Mouse (Mus musculus): ENCODE data around the gene Elob. TPM values are rescaled to one million over a fixed set of nuclear protein-coding genes. Genes with fewer than 3 reads are reported as not detected.
A peak's percentile ranks its signal among the peaks of the same experiment; 100 is the strongest.

Gene Elob
- polyA plus RNA-seq, 1 experiment from 2014 or later, result 1,057 TPM

DNA sequence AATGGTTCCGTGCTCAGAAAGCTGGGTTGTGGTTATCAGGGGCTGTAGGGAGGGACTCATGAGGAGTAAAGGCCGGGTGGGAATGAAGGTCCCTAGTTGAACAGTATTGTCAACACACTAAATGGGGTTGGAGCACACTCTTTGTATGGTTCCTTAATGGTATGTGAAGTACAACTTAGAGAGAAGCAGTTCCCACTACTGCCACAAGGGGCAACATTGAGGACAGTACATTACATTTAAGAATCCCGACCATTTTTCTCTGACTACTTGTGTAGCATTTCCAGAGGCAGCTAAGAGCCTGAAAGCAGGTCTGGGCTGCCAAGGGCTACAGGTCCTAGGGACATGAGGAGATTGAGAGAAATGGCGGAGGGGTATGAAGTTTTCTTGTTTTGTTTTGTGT is 12.2 kb upstream of the Elob start:
- no peak overlapping the region for H3K4me2 ChIP-seq (ENCODE audit: low read depth, low read length)
- H3K9ac ChIP-seq (replicated peaks; ENCODE audit: low read length), result no peak overlapping the region
- DNase-seq (ENCODE audit: low spot score), result peak; percentile 88
- ATAC-seq (replicated peaks; ENCODE audit: insufficient number of reproducible peaks, low FRiP score, low TSS enrichment, low read depth), result no peak
- H3K4me1 ChIP-seq (ENCODE audit: control insufficient read depth, insufficient read depth, low read length), result no peaks in the 10 kb centered on the region
- H3K9me3 ChIP-seq (replicated peaks; ENCODE audit: control insufficient read depth, low read length), result no peaks in the 10 kb centered on the region
- H3K4me3 ChIP-seq (ENCODE audit: low read depth, low read length), result no peak overlapping the region
- H3K36me3 ChIP-seq (replicated peaks; ENCODE audit: control insufficient read depth, insufficient read depth, low read depth, low read length), result no peaks in the 10 kb centered on the region
- WGBS, result 29% methylated on average over 4 of the region's 4 CpGs
- H3K27me3 ChIP-seq (ENCODE audit: control insufficient read depth, insufficient read depth, low read length), result peaks cover 2% of the 10 kb centered on the region; the same call in 1 of the 2 replicates
- H3K27ac ChIP-seq (replicated peaks; ENCODE audit: low read depth, low read length), result no peak overlapping the region

DNA sequence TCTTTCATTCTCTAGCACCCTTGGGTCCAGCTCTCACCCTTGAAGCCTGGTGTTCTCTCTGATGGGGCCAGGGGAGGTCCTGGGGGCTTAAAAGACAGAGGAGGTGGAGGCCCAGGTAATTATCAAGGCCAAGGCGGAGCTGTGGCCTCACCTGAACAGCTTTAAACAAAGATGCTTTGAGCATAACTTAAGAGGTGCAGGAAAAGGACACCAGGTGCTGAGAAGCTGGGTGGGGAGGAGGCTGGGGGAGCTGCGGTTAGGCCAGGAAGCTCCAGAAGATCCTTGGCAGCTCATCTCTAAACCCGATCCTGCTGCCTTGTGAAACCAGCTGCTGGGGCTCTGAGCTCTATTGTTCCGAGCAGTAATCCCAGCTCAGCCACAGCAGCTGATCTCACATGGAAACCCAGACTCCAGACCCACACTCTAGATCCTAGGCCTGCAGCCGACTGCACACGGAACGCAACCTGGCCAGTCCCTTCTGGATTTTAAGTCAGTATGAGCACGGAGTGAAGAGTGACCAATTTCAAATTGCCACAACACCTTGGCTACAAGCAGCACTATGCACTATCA is 7.2 kb upstream of the Elob start, which contains the start of gene Prss33:
Gene Prss33, minus strand, starts transcription at position 51 of the 570 bp plus-strand sequence.
- Histone ChIP-seq H3K4me2 (ENCODE audit: low read depth, low read length) (no peak within 1 kb of the TSS), H3K9me3 (replicated peaks; ENCODE audit: control insufficient read depth, low read length) (no peaks in the 10 kb centered on the region), H3K27me3 (ENCODE audit: control insufficient read depth, insufficient read depth, low read length) (no peaks in the 10 kb centered on the region), H3K27ac (replicated peaks; ENCODE audit: low read depth, low read length) (no peak within 1 kb of the TSS), H3K36me3 (replicated peaks; ENCODE audit: control insufficient read depth, insufficient read depth, low read depth, low read length) (no peaks in the 10 kb centered on the region), H3K9ac (replicated peaks; ENCODE audit: low read length) (peak within 1 kb of the TSS; percentile 15; the same call in 1 of the 2 replicates), H3K4me1 (ENCODE audit: control insufficient read depth, insufficient read depth, low read length) (no peaks in the 10 kb centered on the region), H3K4me3 (ENCODE audit: low read depth, low read length) (no peak within 1 kb of the TSS)
- DNase-seq (ENCODE audit: low spot score), result no peak
- WGBS, result 65% methylated on average over 8 of the region's 8 CpGs
- no peak for ATAC-seq (replicated peaks; ENCODE audit: insufficient number of reproducible peaks, low FRiP score, low TSS enrichment, low read depth)

DNA sequence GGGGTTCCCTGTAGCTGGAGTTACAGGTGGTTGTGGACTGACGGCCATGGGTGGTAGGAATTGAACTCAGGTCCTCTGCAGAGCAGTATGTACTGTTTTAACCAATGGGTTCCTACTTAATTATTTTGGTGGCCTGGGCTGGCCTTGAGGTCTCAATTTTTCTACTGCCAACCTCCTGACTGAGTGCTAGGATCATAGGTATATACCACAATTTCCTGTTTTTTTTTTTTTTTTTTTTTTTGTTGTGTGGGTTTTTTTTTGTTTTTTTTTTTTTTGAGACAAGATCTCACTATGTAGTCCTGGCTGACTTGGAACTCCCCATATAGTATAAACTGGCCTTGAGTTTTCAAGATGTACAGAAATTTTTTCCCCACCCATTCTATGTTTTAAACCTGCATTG is 2.3 kb upstream of the Elob start:
- H3K4me1 ChIP-seq (ENCODE audit: control insufficient read depth, insufficient read depth, low read length), result peaks cover 2% of the 10 kb centered on the region; the same call in 1 of the 2 replicates
- DNase-seq (ENCODE audit: low spot score), result no peak
- ATAC-seq (replicated peaks; ENCODE audit: insufficient number of reproducible peaks, low FRiP score, low TSS enrichment, low read depth), result no peak
- H3K9me3 ChIP-seq (replicated peaks; ENCODE audit: control insufficient read depth, low read length), result no peaks in the 10 kb centered on the region
- no peaks in the 10 kb centered on the region for H3K27me3 ChIP-seq (ENCODE audit: control insufficient read depth, insufficient read depth, low read length)
- H3K9ac ChIP-seq (replicated peaks; ENCODE audit: low read length), result no peak overlapping the region
- H3K4me3 ChIP-seq (ENCODE audit: low read depth, low read length), result no peak overlapping the region
- no peak overlapping the region for H3K4me2 ChIP-seq (ENCODE audit: low read depth, low read length)
- 86% methylated on average over 1 of the region's 1 CpGs for WGBS
- H3K27ac ChIP-seq (replicated peaks; ENCODE audit: low read depth, low read length), result no peak overlapping the region
- no peaks in the 10 kb centered on the region for H3K36me3 ChIP-seq (replicated peaks; ENCODE audit: control insufficient read depth, insufficient read depth, low read depth, low read length)

DNA sequence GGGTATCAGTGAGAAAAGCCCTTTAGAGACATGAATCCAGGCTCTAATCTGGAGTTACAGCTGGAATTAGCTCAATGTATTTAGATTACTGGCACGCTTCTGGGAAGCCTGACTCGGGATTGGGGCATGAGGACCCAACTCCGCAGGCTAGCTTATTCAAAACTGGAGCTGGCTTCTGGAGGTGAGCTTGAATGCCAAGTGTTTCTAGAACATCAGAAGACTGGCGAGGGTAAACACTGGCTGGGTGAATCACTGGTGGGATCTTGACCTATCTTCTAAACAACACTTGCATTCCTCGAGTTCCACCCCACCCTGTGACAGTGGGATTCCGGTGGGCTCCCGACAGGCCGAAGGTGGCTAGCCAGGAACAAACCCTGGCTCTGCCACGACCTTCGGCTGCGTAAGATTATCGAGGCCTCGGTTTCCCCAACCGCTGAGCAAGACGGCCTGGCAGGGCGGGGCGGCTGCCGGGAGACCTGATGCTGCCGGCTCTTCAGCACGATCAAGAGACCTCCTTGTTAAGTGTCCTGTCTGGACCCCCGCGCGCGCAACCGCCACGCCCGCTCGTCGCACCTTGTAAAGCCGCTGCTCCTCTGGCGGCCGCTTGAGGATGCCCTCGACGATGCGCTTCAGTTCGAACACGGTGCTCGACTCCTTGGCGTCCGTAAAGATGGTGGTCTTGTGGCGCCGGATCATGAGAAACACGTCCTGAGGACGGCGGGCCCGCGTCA is 500 bp downstream of the Elob start:
- peaks cover 2% of the 10 kb centered on the region; the same call in 1 of the 2 replicates for H3K4me1 ChIP-seq (ENCODE audit: control insufficient read depth, insufficient read depth, low read length)
- under 1% methylated on average over 47 of the region's 47 CpGs for WGBS
- H3K9me3 ChIP-seq (replicated peaks; ENCODE audit: control insufficient read depth, low read length), result no peaks in the 10 kb centered on the region
- H3K27ac ChIP-seq (replicated peaks; ENCODE audit: low read depth, low read length), result peak overlapping the region; percentile 75
- no peaks in the 10 kb centered on the region for H3K27me3 ChIP-seq (ENCODE audit: control insufficient read depth, insufficient read depth, low read length)
- H3K4me2 ChIP-seq (ENCODE audit: low read depth, low read length), result peak overlapping the region; percentile 78
- H3K4me3 ChIP-seq (ENCODE audit: low read depth, low read length), result peak overlapping the region; percentile 68
- peak; percentile 69 for ATAC-seq (replicated peaks; ENCODE audit: insufficient number of reproducible peaks, low FRiP score, low TSS enrichment, low read depth)
- peak overlapping the region; percentile 88 for H3K9ac ChIP-seq (replicated peaks; ENCODE audit: low read length)
- peak; percentile 65 for DNase-seq (ENCODE audit: low spot score)
- H3K36me3 ChIP-seq (replicated peaks; ENCODE audit: control insufficient read depth, insufficient read depth, low read depth, low read length), result peaks cover 9% of the 10 kb centered on the region

DNA sequence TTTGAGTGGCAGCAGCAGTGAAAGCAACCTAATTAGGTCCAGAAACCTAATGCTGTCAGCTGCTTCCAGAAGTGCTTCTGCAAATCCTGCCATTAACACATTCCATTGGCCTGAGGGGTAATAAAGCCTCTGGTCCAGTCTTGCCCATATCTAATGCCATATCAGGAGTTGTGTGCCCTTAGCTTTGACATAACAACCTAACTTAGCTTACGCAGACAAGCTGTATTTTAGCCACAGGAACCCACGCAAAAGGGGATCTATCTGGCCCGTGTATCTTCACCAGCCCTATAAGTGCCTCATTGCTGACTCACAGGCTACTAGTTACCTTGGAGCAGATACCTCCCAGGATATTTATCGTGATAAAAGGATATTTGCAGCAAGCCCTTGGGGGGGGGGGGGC is 3.3 kb downstream of the Elob start:
- Histone ChIP-seq H3K4me1 (ENCODE audit: control insufficient read depth, insufficient read depth, low read length) (peaks cover 2% of the 10 kb centered on the region; the same call in 1 of the 2 replicates), H3K27me3 (ENCODE audit: control insufficient read depth, insufficient read depth, low read length) (no peaks in the 10 kb centered on the region), H3K9ac (replicated peaks; ENCODE audit: low read length) (no peak overlapping the region), H3K27ac (replicated peaks; ENCODE audit: low read depth, low read length) (no peak overlapping the region), H3K4me2 (ENCODE audit: low read depth, low read length) (no peak overlapping the region), H3K9me3 (replicated peaks; ENCODE audit: control insufficient read depth, low read length) (no peaks in the 10 kb centered on the region), H3K36me3 (replicated peaks; ENCODE audit: control insufficient read depth, insufficient read depth, low read depth, low read length) (peaks cover 25% of the 10 kb centered on the region), H3K4me3 (ENCODE audit: low read depth, low read length) (no peak overlapping the region)
- DNase-seq (ENCODE audit: low spot score) (no peak), ATAC-seq (replicated peaks; ENCODE audit: insufficient number of reproducible peaks, low FRiP score, low TSS enrichment, low read depth) (no peak)
- WGBS, result 80% methylated on average over 4 of the region's 4 CpGs

DNA sequence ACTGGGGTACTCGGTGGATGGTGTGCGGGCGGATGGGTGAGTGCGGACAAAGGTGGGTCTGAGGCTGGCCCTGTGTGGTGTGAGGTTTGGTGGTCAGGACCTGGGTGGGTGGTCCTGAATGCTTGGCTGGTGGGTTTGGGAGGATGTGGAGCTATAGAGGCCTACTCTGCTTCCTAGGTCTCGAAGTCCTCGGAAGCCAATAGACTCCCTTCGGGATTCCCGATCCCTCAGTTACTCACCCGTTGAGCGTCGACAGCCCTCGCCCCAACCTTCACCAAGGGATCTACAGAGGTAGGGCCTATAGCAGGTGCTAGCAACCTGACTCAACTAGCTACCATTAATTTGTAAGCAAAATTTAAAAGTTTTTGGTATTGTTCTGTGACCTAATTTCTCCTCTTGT is 5.3 kb downstream of the Elob start:
- peaks cover 2% of the 10 kb centered on the region; the same call in 1 of the 2 replicates for H3K4me1 ChIP-seq (ENCODE audit: control insufficient read depth, insufficient read depth, low read length)
- H3K4me2 ChIP-seq (ENCODE audit: low read depth, low read length), result no peak overlapping the region
- H3K9ac ChIP-seq (replicated peaks; ENCODE audit: low read length), result no peak overlapping the region
- ATAC-seq (replicated peaks; ENCODE audit: insufficient number of reproducible peaks, low FRiP score, low TSS enrichment, low read depth), result no peak
- no peak overlapping the region for H3K27ac ChIP-seq (replicated peaks; ENCODE audit: low read depth, low read length)
- DNase-seq (ENCODE audit: low spot score), result no peak
- H3K27me3 ChIP-seq (ENCODE audit: control insufficient read depth, insufficient read depth, low read length), result no peaks in the 10 kb centered on the region
- 90% methylated on average over 12 of the region's 12 CpGs for WGBS
- peaks cover 45% of the 10 kb centered on the region for H3K36me3 ChIP-seq (replicated peaks; ENCODE audit: control insufficient read depth, insufficient read depth, low read depth, low read length)
- no peaks in the 10 kb centered on the region; the same call in 1 of the 2 replicates for H3K9me3 ChIP-seq (replicated peaks; ENCODE audit: control insufficient read depth, low read length)
- no peak overlapping the region for H3K4me3 ChIP-seq (ENCODE audit: low read depth, low read length)

DNA sequence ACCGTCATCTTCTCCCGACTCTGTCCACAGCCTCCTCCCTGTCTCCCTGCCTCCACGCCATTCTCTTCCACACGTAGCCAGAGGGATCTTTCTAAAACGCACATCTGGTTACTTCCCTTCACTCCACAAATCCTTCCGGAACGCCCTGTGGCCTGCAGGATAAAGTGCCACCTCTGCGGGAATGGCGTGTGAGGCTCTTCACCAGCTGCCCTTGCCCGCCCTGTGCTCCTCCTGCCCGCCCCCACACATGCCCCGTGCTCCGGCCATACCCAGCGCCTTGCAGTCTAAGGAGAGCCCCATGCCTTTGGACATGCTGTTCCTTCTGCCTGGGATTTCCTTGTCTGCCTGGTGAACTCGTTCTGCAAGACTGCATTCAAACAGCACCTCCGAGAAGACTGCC is 5.9 kb downstream of the Elob start:
- 84% methylated on average over 16 of the region's 16 CpGs for WGBS
- ATAC-seq (replicated peaks; ENCODE audit: insufficient number of reproducible peaks, low FRiP score, low TSS enrichment, low read depth), result no peak

DNA sequence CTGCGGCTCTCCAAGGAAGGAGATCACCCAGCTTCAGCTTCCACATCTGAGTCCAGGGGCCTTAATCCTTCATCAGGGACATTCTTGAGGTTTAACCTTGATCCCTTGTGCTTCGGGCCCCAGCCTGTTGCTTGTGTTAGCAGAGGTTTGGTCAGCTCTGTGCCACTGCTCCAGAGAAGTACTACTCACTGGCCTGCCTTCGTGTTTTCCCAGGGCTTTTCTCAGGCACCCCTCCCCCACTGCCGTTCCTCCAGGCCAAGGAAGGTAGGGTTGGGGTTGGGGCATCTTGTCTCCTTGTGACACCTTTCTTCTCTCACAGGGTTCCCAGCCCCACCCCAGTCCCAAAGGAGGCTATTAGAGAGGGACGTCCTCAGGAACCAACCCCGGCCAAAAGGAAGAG is 6.8 kb downstream of the Elob start:
- ATAC-seq (replicated peaks; ENCODE audit: insufficient number of reproducible peaks, low FRiP score, low TSS enrichment, low read depth), result no peak
- peaks cover 60% of the 10 kb centered on the region for H3K36me3 ChIP-seq (replicated peaks; ENCODE audit: control insufficient read depth, insufficient read depth, low read depth, low read length)
- DNase-seq (ENCODE audit: low spot score), result no peak
- 77% methylated on average over 6 of the region's 6 CpGs for WGBS
- H3K4me2 ChIP-seq (ENCODE audit: low read depth, low read length), result no peak overlapping the region
- H3K9ac ChIP-seq (replicated peaks; ENCODE audit: low read length), result no peak overlapping the region
- H3K4me3 ChIP-seq (ENCODE audit: low read depth, low read length), result no peak overlapping the region
- H3K4me1 ChIP-seq (ENCODE audit: control insufficient read depth, insufficient read depth, low read length), result no peaks in the 10 kb centered on the region
- no peaks in the 10 kb centered on the region for H3K27me3 ChIP-seq (ENCODE audit: control insufficient read depth, insufficient read depth, low read length)
- H3K9me3 ChIP-seq (replicated peaks; ENCODE audit: control insufficient read depth, low read length), result no peaks in the 10 kb centered on the region; the same call in 1 of the 2 replicates
- H3K27ac ChIP-seq (replicated peaks; ENCODE audit: low read depth, low read length), result no peak overlapping the region

More for the DNA sequence above, 5.9 kb downstream of the Elob start:
- H3K9ac ChIP-seq (replicated peaks; ENCODE audit: low read length), result no peak overlapping the region
- H3K4me3 ChIP-seq (ENCODE audit: low read depth, low read length), result no peak overlapping the region
- no peaks in the 10 kb centered on the region; the same call in 1 of the 2 replicates for H3K9me3 ChIP-seq (replicated peaks; ENCODE audit: control insufficient read depth, low read length)
- H3K27me3 ChIP-seq (ENCODE audit: control insufficient read depth, insufficient read depth, low read length), result no peaks in the 10 kb centered on the region
- H3K27ac ChIP-seq (replicated peaks; ENCODE audit: low read depth, low read length), result no peak overlapping the region
- DNase-seq (ENCODE audit: low spot score), result no peak
- no peak overlapping the region for H3K4me2 ChIP-seq (ENCODE audit: low read depth, low read length)
- H3K36me3 ChIP-seq (replicated peaks; ENCODE audit: control insufficient read depth, insufficient read depth, low read depth, low read length), result peaks cover 51% of the 10 kb centered on the region
- H3K4me1 ChIP-seq (ENCODE audit: control insufficient read depth, insufficient read depth, low read length), result peaks cover 2% of the 10 kb centered on the region; the same call in 1 of the 2 replicates
